Mouse (Mus musculus) cerebellum, adult 18-20 months (tissue): ENCODE data around the gene Rac2.

Source experiments
- DNase-seq, 2 experiments: peaks; one replicate each; pipeline ENCODE4 v3.0.0; 2021

Gene Rac2

GRCm38 (mm10) chr15:78572658-78573397, at the start of gene Rac2:
Rac2 (minus strand) TSS chr15:78572783.
- no peak for DNase-seq

DNA sequence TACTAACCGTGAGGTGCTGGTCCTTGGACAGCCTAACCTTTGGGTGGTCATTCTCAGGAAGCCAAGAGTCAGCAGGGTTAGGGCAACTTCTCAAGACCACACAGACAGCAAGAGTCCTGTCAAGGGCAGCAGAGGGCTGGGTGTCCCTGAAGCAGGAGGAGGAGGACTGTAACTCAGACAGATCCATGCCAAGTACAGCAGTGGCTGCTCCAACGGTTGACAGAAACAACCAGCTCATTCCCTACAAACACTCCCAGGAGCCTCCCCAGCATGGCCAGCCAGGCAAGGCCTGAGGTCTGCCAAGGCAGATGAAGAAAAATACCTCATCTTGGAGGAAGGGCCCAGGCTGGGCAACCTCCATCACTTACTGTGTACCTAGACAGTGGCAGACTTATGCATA, 44.4 kb upstream of the Rac2 start:
- no peak for DNase-seq

DNA sequence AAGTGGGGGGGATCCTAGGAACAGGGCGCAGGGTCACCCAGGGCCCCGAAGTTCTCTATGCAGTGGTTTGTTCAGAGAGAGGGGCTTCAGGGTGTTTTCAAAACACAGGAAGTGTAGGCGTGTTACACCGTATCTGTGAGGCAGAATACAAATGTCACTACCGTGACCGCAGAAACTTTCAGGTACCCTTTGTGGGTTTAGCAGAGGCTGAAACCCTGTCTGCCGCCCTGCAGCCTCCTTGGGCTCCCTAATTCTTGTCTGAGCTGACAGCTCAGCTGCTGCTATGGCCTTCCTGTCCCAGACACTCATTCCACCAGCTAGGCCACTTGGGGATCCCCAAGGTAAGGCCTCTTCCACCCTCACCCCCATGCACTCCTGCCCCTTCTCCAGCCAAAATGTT, 42.0 kb upstream of the Rac2 start:
- DNase-seq = no peak

- DNase-seq = no peak
These were observed 38.3 kb upstream of the Rac2 start for GRCm38 (mm10) chr15:78610705-78611462.

DNA sequence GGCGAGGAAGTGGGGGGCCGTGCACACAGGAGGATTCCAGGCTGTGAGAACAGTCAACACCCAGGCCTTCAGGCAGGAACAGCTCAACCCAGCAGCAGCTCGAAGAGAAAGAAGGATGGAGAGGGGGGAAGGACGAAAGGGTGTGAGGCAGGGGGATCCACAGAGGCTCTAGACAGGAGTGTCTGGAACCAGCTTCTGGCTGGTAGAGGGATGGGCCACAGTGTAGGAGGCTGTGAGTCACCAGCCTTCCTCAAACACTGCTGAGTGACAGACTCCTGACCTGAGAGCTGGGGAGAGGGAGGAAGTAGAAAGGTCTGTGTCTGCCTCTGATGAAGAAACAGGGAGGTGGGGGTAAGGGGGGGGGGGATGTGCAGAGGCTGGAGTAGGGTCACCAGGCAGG, 34.9 kb upstream of the Rac2 start:
- no peak for DNase-seq

DNA sequence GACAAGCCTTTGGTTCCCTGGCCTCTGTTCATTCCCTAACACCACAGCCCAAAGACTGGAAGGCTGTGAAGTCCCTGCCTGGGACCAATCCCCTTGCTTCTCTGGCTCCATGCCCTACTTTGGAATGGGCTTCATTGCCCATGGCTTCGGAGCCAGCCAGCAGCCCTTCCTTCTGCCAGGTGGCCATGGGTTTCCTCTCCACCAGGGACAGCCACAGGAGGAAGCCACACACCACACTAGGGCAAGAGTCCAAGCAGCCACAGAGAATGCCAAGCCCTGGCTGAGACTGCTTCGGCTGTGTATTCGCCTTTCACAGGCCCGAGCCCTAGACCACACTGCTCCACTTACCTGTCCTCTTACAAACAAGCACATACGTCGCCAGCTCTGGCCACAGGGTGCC, 33.5 kb upstream of the Rac2 start:
- DNase-seq = peak; percentile 86 to 87

DNA sequence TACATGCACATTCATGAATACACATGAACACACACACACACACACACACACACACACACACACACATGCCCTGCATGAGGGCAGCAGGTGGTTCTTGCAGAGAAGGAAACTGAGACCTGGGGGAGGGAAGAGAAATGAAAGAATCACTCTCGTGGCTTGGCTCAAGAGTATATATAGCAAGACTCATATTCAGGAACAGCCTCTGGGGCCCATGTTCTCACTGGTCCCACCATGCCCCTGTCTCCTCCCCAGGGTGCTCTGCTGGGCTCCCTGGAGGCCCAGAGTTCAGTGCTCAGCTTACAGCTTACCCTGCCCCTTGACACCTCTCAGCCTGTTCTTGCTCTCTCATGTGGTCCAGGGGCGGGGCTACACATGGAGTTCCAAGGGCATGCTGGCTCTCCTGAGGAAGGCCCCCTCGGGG, 32.8 kb upstream of the Rac2 start:
- no peak for DNase-seq

DNA sequence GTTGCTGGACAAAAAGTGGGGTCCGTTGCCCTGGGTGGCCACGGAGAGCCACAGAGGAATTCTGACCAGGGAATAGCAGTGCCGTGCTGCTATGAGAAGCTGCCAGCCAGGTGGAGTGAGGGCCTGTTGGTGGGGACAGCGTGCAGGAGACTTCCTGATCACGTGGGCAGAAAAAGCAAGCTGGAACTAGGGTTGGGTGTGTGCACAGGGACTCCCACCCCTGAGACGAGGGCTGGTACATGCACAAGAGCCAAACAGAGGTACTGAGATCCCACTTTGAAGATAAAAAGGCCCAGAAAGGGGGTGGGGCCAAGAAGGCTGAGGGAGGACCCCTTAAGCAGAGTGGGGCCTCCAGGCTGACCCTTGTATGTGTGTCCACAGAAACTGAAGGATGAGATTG, 31.7 kb upstream of the Rac2 start:
- DNase-seq = no peak

GRCm38 (mm10) chr15:78601180-78601579, 28.6 kb upstream of the Rac2 start:
- DNase-seq = no peak

DNA sequence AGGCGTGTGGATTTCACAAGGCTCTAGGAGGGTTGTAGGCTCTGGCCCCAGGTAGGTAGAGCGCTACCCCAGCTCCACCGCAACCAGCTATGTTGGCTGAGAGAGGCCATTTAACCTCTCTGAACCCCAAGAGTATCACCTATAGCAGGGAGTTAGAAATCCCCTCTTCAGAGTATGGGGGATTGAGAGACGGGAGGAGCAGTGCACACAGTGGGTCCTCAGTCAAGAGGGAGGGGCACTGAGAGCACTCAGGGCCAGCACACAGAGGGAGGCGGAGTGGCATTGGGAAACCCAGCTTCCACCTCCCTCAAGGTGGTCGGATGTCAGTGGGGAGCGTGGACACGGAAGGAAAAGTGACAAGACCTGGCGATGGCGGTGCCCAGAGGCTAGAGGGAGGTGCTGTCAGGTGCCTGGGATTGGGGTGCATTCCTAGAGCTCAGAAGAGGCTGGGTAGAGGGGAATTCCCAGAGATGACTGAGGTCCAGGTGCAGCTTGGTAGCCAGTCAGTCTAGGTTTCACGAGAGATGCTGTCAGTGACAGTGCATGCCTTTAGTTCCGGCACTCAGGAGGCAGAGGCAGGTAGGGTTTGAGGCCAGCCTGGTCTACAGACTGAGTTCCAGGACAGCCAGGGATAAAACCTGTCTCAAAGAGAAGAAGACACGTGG, 27.1 kb upstream of the Rac2 start:
- no peak for DNase-seq

GRCm38 (mm10) chr15:78599124-78599523, 26.5 kb upstream of the Rac2 start:
- no peak for DNase-seq

DNA sequence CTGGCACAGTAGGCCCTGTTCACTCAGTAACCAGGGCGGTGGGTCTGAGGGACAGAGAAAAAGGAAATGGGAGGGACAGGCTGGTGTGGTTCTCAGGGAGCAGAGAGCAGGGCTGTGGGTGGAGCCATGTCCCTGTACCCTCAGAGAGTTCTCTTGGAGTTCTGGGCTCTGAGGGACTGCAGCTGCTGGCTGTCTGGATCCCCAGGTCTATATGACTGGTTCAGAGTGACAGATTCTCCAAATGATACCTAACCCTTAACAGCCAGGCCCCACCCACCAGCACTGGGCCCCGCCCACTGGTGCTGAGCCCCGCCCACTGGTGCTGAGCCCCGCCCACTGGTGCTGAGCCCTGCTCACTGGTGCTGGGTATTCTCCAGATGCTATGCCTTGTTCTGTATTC, 25.1 kb upstream of the Rac2 start:
- DNase-seq = no peak

DNA sequence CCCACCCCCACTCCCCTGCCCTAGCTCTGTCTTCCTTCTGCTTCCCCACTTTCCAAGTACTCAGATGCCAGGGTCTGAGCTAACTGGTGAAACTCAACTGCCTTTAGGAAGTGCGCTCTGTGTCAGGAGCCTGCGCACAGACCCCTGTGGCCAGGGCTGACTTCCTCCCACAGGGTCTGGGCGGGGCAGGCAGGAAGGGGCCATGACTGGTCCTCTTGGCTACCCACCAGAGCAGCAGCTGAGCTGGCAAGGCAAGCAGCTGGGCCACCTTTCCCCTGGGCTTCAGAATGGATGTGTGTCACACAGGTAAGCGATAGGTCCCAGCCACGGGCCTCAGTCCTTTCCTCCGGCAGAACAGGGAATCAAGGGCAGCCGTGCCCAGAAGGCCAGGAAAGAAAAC, 24.3 kb upstream of the Rac2 start, which contains the start of gene Cyth4:
TSS of gene Cyth4 (plus strand) at position 134 of the 400 bp plus-strand sequence.
- no peak for DNase-seq

DNA sequence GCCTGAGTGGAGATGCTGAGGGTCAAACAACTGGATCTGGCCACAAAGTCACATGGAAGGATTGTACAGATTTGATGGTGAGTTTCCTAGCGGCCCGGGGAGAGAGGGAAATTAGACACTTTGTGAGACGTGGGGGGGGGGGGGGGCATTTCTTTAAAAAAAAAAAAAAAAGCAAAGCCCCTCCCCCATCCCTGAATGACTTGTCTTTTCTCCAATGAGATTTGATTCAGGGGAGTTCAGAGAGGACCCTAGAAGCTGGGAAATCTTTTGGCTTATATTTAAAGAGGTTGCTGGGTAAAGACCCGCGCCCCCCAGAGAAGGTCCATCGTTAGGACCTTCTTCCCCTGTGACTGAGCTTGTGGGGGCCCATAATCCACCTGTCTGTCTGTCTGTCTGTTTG, 23.9 kb upstream of the Rac2 start:
- DNase-seq = no peak

GRCm38 (mm10) chr15:78595468-78595867, 22.9 kb upstream of the Rac2 start:
- DNase-seq = no peak

DNA sequence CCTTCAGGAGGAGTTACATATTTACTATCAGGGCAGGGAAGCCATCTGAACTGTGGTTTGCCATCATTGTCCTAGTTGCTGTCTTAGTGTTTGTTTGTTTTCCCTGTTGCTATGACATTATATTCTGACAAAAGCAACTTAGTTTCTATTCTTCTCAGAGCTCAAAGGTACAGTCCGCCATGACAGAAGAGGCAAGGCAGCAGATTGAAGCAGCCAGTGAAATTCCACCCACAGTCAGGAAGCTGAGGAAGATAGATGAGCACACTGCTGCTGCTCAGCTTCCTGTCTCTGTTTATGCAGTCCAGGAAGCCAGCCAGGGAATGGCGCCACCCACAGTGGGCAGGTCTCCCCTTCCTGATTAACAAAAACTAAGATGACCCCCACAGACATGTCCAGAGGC, 22.2 kb upstream of the Rac2 start:
- DNase-seq = no peak

GRCm38 (mm10) chr15:78593896-78594425, 21.4 kb upstream of the Rac2 start:
- no peak for DNase-seq

- no peak for DNase-seq
These were observed 19.9 kb upstream of the Rac2 start for GRCm38 (mm10) chr15:78592452-78592968.

DNA sequence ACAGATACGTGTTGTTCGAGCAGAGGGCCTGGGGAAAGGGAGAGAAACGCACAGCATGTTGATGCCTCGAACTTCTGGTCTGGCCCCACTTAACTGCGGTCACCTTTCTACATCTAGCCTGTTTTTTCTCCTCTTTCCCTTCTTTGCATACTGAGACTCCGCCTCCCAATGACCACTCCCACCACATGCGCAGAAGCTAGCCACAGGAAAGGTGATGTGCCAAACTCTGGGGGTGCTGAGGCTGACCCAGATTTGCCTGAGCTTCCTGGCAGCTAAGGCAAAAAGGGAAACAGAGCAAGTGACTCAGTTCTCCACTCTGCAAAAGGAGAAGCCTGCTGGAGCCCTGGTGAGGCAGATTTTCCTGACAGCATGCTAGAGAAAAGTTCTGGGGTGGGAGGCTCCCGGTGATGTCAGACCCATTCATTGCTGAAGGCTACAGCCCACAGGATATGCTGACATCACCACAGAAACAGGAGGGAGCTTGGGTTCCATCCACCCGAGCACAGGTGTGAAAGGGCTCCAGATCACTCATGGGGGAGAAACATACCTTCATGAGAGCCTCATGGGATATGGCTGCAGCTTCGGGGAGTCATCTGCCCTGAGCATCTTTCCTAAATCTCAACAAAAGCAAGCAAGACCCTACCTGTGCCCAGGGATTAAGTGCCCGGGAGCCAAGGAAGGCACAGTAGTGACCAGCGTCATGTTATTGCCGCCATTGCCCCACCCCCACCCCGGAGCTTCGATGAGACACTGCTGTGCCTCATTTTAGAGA, 19.3 kb upstream of the Rac2 start:
- DNase-seq = no peak

DNA sequence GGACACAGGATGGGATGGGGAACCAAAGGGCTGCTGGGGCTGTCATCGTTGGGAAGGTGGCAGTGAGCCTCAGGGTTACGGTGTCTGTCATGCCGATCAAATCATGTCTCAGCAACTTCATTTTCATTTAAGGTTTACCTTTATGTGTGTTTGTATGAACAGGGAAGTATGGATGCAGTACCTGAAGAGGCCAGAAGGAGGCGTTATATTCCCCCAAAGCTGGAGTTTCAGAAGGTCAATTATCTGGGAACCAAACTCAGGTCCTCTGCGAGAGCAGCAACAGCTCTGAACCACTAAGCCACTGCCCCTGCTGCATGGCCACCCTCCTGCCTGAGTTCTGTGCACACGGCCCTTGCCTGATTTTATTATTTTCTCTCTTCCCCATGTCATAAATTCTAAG, 18.2 kb upstream of the Rac2 start:
- DNase-seq = no peak

DNA sequence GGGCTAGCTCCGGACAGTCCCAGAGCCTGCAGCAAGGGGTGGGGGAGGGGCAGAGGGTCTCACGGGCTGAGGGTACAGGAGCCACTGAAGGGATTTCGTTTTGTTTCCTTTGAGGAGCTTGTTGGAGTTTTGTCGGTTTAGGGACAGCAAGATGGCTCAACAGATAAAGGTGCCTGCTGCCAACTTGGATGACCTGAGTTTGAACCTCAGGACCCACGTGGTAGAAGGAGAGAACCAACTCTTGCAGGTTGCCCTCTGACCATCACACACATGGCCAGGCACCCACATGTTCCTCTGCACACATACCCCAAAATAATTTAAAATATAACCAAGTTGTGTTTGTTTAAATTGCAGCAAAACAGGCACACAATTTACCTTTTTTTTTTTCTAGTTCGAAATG, 17.4 kb upstream of the Rac2 start:
- no peak for DNase-seq

DNA sequence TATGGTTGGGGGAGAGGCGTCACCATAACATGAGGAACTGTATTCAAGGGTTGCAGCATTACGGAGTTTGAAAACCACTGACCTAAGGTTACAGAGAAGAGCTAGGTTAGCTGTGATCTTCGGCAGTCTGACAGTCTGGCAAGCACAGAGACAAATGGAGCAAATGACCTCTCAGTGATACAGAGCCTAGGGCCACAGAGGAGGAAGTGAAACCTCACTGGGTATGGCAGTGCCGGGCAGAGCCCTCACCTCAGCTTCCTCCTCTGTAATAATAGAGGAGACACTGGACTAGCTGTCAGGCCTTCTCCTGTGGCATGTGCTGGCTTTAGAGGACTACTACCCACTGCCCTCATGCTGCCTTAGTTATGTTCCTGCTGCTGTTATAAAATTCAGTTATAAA, 16.3 kb upstream of the Rac2 start:
- no peak for DNase-seq

DNA sequence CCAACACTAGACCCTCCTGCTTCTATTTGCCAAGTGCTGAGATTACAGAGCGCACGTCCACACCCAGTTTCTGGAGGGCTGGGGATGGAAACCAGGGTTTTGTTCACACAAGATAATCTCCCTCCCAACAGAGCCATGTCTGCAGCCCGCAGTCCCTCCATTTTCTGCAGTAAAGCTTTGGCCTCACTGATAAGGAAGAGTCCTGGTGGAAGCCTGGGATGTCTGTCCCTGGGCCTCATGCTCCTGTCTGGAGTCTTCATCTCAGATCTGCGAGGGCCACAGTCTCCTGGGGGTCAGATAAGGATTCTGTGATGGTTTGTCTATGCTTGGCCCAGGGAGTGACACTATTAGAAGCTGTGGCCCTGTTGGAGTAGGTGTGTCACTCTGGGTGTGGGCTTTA, 15.5 kb upstream of the Rac2 start:
- no peak for DNase-seq
